Mouse (Mus musculus) Patski (cell line): ENCODE measurements around the gene Saal1. TPM values are rescaled to one million over a fixed set of nuclear protein-coding genes. Genes with fewer than 3 reads are reported as not detected.
"Not testable (repeated sequence)": the region's sequence is repeated elsewhere in the genome, so short reads cannot be mapped to it uniquely, and the experiment has no call there.

Source experiments
- ATAC-seq: fragments of 100-300 bp; one replicate; pipeline ENCODE4 v1.8.0; 2021
- CTCF ChIA-PET: fragments of 350-600 bp; sonication (Branson Sonifier 250); formaldehyde crosslinking; loops from one replicate; lab custom pipeline; 2022; ENCODE audit warnings: inconsistent platforms; lab: Charles Lee
- POLR2A ChIA-PET: fragments of 350-600 bp; sonication (Branson Sonifier 250); formaldehyde crosslinking; loops from one replicate; lab custom pipeline; 2022; ENCODE audit warnings: antibody characterized with exemption, inconsistent platforms; lab: Charles Lee
- DNase-seq: peaks from one replicate; pipeline ENCODE4 v3.0.0-alpha.2; 2011; ENCODE audit warnings: low read depth, low spot score
- H3K27me3 ChIP-seq: fragments of 371-371 bp; one replicate; pipeline ENCODE4 v1.5.1; 2021
- CTCF ChIP-seq: fragments of 100-300 bp; IDR thresholded peaks from one replicate; pipeline ENCODE4 v1.5.1; 2021
- in situ Hi-C: fragments of 300-500 bp; cut with MboI; formaldehyde crosslinking; loops from 3 replicates; pipeline ENCODE4 v1.11.1; 2018; ENCODE audit warnings: low pct_unique_long_range_greater_than_20kb, mixed read lengths
- polyA plus RNA-seq: library from polyadenylated mRNA; unstranded; gene quantifications from one replicate; pipeline ENCODE4 v1.2.3, GENCODE M21; 2021

Gene Saal1
- polyA plus RNA-seq, 1 experiment from 2014 or later, result 10.3 TPM

- ChIA-PET CTCF (interaction anchor here (0.9 kb wide), 1 partner anchor 10 kb away, joined by 3 read pairs; no protein-coding TSS in a partner anchor), POLR2A (no interaction called here)
- in situ Hi-C loops, result no loop called here
- no peak for DNase-seq
- peaks cover 23% of the 10 kb centered on the region for H3K27me3 ChIP-seq
- no peak for TF ChIP-seq CTCF
- ATAC-seq, result no peak
These were observed 43.2 kb downstream of the Saal1 start for GRCm38 (mm10) chr7:46667256-46667655.

DNA sequence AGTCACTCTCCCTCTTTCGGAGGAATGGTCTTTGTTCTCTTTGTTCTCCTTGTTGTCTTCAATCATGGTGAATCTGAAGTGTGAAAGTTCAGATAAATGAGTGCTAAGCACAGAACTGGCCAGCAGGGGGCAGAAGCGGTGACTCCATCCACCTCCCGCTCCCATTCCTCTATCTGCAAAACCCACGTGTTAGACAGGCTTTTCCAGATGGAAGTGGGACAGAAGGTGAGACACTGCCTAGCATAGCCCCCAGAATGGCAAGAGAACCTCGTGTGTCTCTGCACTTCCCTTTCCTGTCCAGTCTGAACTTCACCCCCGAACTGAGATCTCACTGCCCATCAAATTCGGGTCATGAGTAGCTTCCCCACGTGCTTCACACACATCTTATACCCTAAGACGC is 45.2 kb downstream of the Saal1 start:
- POLR2A ChIA-PET, result no interaction called here

DNA sequence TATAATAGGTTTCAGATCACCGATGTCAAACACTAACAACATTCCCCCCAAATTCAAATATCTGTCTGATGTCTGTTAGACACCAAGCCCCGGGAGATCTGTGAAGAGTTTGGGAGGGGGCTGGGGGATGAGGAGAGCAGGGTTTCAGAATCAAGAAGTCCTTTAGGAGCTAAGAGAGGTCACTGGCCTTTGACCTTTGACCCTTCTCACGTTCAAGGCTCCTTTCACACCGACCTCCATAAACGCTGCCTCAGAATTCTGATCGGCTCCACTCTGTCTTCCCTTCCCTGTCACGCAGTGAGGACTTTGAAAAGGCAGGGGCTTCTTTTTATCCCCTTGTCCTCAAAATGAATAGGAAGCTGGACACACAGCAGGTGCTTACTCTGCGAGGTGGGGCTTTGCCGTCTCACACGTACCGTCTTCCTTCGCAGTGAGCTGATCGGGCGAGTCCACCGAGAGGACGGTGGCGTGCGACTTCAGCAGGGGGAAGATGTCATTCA is 48.8 kb downstream of the Saal1 start:
- in situ Hi-C loops, result no loop called here
- ChIA-PET CTCF (no interaction called here), POLR2A (no interaction called here)
- no peak for ATAC-seq
- DNase-seq, result no peak
- peaks cover 32% of the 10 kb centered on the region for H3K27me3 ChIP-seq
- TF ChIP-seq CTCF, result no peak

More for the DNA sequence above, 45.2 kb downstream of the Saal1 start:
- in situ Hi-C loops, result no loop called here
- H3K27me3 ChIP-seq, result peaks cover 30% of the 10 kb centered on the region
- ATAC-seq (no peak), DNase-seq (no peak)
- peak; percentile 85 for TF ChIP-seq CTCF
- CTCF ChIA-PET, result interaction anchor here (0.9 kb wide), 1 partner anchor 9 kb away, joined by 3 read pairs; no protein-coding TSS in a partner anchor

DNA sequence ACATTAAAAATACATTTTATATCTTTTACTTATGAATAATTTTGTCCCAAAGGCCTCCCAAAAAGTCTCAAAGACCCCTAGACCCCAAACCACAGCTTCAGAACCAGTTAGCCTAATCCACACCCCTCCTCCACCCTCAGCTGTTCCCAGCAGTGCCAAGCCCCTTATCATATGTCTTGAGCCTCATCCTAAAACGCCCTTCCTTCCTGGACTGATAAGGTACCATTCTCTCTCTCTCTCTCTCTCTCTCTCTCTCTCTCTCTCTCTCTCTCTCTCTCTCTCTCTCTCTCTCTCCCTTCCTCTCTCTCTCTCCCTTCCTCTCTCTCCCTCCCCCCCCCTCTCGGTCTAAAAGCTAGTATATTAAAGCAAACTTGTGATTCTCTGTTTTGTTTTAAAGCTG is 58.2 kb downstream of the Saal1 start:
- no peak for TF ChIP-seq CTCF
- CTCF ChIA-PET, result no interaction called here
- ATAC-seq, result no peak
- in situ Hi-C loops, result no loop called here
- DNase-seq, result no peak
- peaks cover 7% of the 10 kb centered on the region for H3K27me3 ChIP-seq
- POLR2A ChIA-PET, result no interaction called here

- DNase-seq, POLR2A ChIA-PET, ATAC-seq, in situ Hi-C loops, CTCF ChIA-PET, H3K27me3 ChIP-seq: not testable (repeated sequence)
These were observed 60.2 kb downstream of the Saal1 start for GRCm38 (mm10) chr7:46650231-46650630.

GRCm38 (mm10) chr7:46648431-46649140 is 61.9 kb downstream of the Saal1 start:
- CTCF ChIA-PET, result interaction anchor here (1.4 kb wide), 1 partner anchor 10 kb away, joined by 5 read pairs; no protein-coding TSS in a partner anchor
- DNase-seq (no peak), ATAC-seq (no peak)
- TF ChIP-seq CTCF, result no peak
- peaks cover 3% of the 10 kb centered on the region for H3K27me3 ChIP-seq
- POLR2A ChIA-PET, result no interaction called here
- in situ Hi-C loops, result no loop called here

GRCm38 (mm10) chr7:46643172-46643571 is 67.3 kb downstream of the Saal1 start:
- in situ Hi-C loops, result no loop called here

GRCm38 (mm10) chr7:46640062-46640461 is 70.4 kb downstream of the Saal1 start:
- in situ Hi-C loops, result no loop called here

More at GRCm38 (mm10) chr7:46643172-46643571, 67.3 kb downstream of the Saal1 start:
- H3K27me3 ChIP-seq, result peaks cover 3% of the 10 kb centered on the region
- POLR2A ChIA-PET, result no interaction called here
- DNase-seq (no peak), ATAC-seq (no peak)
- CTCF ChIA-PET, result no interaction called here
- TF ChIP-seq CTCF, result no peak

GRCm38 (mm10) chr7:46639692-46640031 is 70.8 kb downstream of the Saal1 start, which contains the start of gene Sergef:
TSS of gene Sergef (minus strand) at chr7:46639807.
- ATAC-seq, result peak; percentile 99
- TF ChIP-seq CTCF, result no peak
- POLR2A ChIA-PET, result no interaction called here
- CTCF ChIA-PET, result interaction anchor here (1.3 to 1.8 kb wide), 3 partner anchors 9 to 75 kb away, joined by 3 to 6 read pairs (median 3); partner anchors contain the start of gene Saa3
- no peaks in the 10 kb centered on the region for H3K27me3 ChIP-seq
- DNase-seq, result no peak
- in situ Hi-C loops, result no loop called here

More at GRCm38 (mm10) chr7:46640062-46640461, 70.4 kb downstream of the Saal1 start:
- ChIA-PET POLR2A (no interaction called here), CTCF (interaction anchor here (1.3 to 1.5 kb wide), 3 partner anchors 10 to 27 kb away, joined by 3 read pairs; no protein-coding TSS in a partner anchor)
- no peaks in the 10 kb centered on the region for H3K27me3 ChIP-seq
- DNase-seq, result no peak
- TF ChIP-seq CTCF, result no peak
- no peak for ATAC-seq

- H3K27me3 ChIP-seq, result no peaks in the 10 kb centered on the region
- ATAC-seq, result peak; percentile 51
- POLR2A ChIA-PET, result no interaction called here
- CTCF ChIA-PET, result interaction anchor here (0.6 to 1.8 kb wide), 4 partner anchors 9 to 75 kb away, joined by 3 to 6 read pairs (median 4); partner anchors contain the start of gene Saa3
- DNase-seq, result no peak
- TF ChIP-seq CTCF, result no peak
- in situ Hi-C loops, result no loop called here
These were observed 71.4 kb downstream of the Saal1 start for GRCm38 (mm10) chr7:46638889-46639691.

Other genes with a start within 250 kb of the Saal1 start
- gene Sergef, start 70.9 kb downstream of the Saal1 start, polyA plus RNA-seq, result 13.4 TPM
- not detected for gene Tph1, start 38.1 kb downstream of the Saal1 start, polyA plus RNA-seq
- gene Saa3, start 5.0 kb upstream of the Saal1 start, polyA plus RNA-seq, result 5.1 TPM
- gene Saa4, start 21.9 kb upstream of the Saal1 start, polyA plus RNA-seq, result not detected
- not detected for gene Saa1, start 32.3 kb upstream of the Saal1 start, polyA plus RNA-seq
- 0.09 TPM for gene Saa2, start 41.1 kb upstream of the Saal1 start, polyA plus RNA-seq
- 34.4 TPM for gene Hps5, start 85.4 kb upstream of the Saal1 start, polyA plus RNA-seq
- 45.2 TPM for gene Gtf2h1, start 85.4 kb upstream of the Saal1 start, polyA plus RNA-seq
- 752 TPM for gene Ldha, start 130.8 kb upstream of the Saal1 start, polyA plus RNA-seq
- gene Ldhc, start 150.5 kb upstream of the Saal1 start, polyA plus RNA-seq, result not detected
- 139 TPM for gene Tsg101, start 209.3 kb upstream of the Saal1 start, polyA plus RNA-seq
- 14.3 TPM for gene Uevld, start 247.8 kb upstream of the Saal1 start, polyA plus RNA-seq